Mouse (Mus musculus) layer of hippocampus, postnatal 36 days (tissue): ENCODE data around the gene Gm43738. TPM values are rescaled to one million over a fixed set of nuclear protein-coding genes. Genes with fewer than 3 reads are reported as not detected.
A peak's percentile ranks its signal among the peaks of the same experiment; 100 is the strongest.

Experiments
- DNase-seq, 2 experiments: peaks; one replicate each; pipeline ENCODE4 v3.0.0; 2022
- total RNA-seq, 2 experiments: library from RNA; stranded (reverse); gene quantifications; 2 replicates each; pipeline ENCODE4 v1.2.3; 2021

Gm43738 gene
- total RNA-seq = not detected

DNA sequence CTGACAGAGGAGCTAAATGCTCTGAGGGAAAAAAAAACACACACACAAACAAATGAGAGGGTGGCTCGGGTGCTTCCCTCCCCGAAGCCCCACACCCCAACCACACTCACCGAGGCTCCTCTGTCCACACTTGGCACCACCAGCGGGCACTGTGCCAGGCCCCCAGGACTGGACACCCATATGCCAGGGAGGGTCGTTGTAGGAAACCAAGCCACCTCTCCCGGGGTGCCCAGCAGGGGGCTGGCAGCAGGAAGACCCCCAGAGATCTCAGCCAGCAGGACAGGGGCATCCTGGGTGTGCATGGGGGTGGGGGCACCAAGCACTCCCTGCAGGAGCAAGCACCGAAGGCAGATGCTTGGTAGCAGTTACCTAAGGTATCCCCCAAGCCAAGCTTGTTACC is at the start of gene Gm43738:
Gene Gm43738, minus strand, starts transcription at position 289 of the 400 bp plus-strand sequence.
- DNase-seq = no peak

DNA sequence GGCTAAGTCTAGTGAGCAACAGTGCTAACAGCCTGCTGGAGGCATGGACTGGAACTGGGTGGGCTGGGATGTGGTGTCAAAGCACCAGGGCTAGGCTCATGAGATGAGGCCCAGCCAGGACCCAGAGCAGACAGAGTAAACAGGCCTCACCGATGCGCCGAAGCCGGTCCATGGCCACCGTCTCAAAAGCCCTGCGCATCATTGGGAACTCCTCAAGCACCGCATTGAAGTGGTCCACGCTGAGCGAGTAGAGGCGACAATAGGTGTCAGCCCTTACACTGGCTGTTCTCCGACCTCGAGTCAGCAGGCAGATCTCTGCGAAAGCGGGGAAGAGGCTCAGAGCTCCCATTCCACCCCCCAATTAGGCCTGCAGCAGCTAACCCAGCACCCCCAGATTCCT is 47.7 kb upstream of the Gm43738 start:
- no peak for DNase-seq

DNA sequence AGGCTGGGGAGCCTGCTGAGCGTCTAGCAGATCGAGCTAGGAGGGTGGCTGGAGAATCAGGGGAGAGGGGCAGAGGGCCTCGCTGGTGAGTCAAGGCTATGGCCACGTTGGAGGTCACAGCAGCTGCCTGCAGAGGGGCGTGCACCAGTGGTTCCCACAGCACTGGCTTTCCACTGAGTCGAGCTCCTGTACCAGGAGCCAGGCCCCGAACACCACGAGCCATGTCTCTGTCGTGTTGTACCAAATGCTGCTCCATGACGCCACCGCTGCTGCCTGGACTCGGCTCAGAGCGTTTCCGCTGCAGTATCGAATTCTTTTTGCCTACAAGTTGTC is 47.0 kb upstream of the Gm43738 start:
- DNase-seq = no peak

DNA sequence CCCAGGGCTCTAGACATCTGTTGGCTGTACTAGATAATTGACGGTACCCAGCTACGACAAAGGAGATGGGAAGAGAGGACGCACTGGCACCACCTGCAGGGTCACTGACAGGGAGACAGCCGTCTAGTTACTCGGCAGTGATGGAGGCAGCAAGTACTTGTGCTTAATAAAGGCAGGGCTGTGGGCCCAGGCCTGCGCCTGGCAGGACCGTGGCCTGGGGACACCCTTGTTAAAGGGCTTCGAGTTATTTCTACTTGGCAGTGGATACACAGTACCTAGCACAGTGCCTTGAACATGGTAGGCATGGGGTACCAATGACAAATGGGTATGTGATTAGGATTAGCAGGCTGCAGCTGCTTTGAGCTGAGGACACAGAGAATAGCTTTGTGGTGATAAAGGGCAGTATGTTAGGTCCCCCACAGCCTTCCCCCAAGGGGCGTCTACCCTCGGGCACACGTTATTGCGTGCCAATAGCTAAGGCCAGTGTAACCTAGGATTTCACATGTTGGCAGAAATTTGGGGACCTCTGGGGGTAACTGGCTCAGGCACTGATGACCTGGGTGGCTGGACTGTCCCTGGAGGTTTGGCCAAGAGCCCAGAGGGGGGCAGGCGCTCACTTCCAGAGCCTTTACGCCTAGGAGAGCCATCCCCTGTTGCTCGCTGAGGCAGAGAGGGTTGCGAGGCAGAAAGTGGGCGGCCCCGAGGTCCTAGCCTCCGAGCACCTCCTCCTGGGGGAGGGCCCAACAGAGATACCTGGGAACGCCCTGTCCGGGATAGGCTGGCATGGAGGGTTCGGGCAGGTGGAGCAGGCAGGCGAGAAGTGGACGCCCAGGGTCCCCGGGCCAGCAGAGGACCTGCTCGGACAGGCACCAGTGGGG is 46.4 kb upstream of the Gm43738 start:
- no peak for DNase-seq

DNA sequence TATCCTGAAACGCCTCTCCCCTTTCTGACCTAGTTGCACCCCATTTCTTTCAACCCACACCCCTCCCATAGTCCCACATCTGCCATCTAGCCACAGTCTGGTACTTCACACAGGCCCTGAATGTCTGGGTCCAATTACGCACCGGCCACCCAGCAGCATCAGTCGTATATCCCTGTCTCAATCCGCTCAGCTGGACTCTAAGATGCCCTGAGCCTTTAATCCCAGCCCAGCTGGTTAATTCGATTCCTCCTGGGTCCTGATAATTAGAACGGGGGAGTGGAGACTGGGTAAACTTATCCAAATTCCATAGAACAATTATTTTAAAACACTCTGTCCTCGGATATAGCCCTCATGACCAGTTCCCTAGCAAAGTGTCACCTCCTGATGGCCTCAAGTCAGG is 44.7 kb upstream of the Gm43738 start:
- DNase-seq = no peak

DNA sequence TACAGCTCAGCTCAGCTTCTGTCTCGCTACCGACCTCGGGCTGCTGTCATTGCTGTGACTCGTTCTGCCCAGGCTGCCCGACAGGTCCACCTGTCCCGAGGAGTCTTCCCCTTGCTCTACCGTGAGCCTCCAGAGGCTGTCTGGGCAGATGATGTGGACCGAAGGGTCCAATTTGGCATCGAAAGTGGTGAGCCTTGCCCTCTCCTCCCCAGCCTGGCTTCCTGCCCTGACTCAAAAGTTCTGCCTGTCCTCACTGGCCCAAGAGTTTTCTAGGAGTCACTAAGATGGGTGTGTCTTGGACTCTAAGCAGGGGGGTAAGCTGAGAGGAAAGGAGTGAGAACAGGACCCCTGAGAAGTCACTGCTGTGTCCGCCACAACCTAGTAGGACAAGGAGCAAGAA is 43.9 kb upstream of the Gm43738 start:
- DNase-seq = no peak

DNA sequence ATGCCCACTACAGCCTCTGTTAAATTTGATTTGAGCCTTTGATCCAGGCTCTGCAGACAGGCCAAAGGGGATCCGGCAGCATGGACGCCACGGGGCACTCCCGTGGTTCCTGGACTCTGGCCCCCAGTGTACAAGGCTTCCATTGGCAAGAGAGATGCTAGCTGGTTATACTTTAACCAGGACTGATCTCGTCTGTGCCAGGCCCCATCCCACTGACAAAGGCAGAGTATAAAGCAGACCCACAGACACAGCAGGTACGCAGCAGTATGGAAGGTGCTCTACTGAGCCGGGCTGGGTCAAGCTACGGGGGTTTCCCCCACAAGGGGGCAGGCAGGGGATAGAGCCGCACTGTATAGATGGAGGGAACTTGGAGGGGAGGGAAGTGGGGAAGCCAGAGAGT is 35.5 kb upstream of the Gm43738 start:
- no peak for DNase-seq

DNA sequence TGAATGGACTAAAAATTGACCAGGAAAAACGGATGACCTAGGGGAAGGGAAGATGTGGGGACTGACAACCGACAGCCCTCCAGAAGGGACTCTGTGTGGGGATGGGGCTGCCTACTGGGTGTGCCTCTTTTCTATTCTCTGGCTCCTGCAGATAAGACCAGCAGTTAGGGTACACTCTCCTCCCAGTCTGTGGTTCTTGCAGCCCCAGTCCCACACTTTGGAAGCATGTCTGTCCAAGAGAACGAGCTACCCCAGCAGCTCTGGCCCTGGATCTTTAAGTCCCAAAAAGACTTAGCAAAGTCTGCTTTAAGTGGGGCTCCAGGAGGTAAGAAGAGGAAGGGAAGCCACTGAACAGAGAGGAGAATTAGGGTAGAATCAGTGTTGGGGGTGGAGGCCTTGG is 35.1 kb upstream of the Gm43738 start, which contains the start of gene Pklr:
Gene Pklr, plus strand, starts transcription at position 185 of the 400 bp plus-strand sequence.
- DNase-seq = no peak

DNA sequence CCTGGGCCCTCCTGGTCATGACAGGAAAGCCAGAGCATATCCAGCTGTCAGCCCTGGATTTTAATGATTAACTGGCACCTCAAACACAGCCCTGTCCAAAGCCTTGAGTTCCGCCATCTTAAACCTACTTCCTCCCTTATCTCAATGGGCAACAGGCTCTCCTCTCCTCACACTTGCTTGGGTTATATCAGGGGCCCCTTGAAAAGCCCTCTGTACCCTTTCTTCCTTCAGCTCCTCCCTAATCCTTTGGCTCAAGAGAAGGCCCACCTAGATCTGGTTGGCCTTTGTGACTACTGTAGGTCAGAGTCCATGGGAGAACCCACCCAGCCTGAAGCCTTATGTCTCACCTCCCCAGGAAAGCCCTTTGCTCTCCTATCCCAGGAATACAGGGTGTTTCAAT is 32.9 kb upstream of the Gm43738 start:
- no peak for DNase-seq

DNA sequence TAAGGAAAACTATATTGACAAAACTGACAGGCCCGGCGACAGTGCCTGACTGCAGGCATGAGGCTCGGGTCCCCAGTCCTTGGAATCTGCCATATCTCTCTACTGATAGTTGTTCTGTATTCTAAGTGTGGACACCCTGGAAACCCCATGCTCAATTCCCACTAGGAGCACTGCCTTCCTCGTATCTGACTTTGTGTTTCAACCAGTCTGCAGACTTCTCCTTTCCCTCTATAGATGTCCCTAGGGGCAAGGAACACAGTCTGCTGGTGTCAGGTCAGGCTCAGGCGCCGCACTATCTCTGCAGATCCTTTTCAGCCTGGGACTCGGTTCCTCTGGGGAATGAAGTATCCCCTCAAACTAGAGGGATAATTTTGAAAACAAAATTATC is 32.2 kb upstream of the Gm43738 start:
- no peak for DNase-seq

DNA sequence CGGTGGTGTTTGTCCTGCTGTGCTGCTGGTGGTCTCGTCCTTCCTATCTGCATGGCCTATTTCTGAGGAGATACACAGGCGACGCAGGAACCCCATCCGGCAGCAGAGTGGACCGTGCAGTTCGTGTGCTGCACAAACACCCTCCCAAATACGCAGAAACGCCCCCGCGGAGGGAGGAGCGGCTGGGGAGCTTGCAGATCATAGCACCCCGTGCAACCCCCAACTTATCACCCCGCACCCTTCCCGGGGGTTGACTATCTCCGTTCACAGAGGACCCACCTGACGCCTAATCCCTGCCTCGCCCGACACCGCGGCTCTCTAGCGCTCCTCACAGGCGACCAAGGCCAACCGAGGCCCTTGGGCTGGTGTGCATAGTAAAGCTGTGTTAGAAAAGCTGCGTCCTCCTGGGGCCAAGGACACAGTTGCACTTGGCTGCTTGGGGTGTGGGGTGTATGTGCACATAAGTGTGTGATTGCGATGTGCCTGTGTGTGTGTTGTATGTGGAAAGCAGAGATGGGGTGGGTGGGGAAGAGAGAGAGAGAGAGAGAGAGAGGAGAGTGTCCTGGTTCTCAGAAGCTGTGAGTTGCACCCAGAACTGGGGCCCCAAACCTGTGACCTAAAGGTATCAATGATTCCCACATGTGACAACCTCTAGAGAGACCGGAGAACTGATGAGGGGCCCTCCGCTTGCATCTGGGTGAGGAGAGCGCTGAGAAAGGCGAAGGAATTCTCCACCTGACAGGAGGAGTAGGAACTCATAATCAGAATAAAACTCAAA is 31.6 kb upstream of the Gm43738 start:
- DNase-seq = peak; percentile 35 to 44

DNA sequence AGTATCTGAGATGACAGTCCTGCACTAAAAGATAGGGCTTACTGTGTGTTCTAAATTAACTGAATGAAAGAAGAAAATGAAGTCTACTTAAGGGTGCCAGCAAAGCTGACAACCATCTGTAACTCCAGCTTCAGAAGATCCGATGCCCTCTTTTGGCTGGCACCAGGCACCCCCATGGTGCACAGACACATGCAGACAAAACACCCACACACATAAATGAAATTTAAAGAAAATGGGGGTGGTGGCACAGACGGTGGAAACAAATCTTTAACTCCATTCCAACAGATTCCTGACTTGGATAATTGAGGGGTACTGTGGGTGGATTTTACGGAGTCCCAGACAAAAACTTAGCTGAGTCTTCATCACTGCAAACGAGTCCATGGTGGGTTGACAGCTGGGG is 30.9 kb upstream of the Gm43738 start:
- peak; percentile 17 to 21 for DNase-seq

DNA sequence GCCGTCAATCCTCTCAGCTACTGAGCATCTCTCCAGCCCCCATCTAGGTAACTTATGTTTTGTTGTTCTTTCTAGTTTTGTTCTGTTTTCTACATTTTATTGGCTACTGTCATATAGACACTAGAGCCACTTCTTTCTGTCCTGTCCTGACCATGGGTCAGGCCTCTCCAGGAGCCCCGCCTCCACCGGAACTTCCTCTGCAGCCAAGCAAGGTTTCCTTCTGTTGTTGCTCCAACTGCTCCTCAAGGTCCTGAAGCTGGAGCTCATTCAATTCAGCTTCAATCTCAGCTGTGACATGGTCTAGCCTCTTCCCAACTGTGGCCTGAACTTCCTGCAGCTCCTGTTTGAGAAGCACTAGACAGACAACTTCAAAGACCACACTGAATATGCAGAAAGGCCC is 29.0 kb upstream of the Gm43738 start:
- DNase-seq = no peak

DNA sequence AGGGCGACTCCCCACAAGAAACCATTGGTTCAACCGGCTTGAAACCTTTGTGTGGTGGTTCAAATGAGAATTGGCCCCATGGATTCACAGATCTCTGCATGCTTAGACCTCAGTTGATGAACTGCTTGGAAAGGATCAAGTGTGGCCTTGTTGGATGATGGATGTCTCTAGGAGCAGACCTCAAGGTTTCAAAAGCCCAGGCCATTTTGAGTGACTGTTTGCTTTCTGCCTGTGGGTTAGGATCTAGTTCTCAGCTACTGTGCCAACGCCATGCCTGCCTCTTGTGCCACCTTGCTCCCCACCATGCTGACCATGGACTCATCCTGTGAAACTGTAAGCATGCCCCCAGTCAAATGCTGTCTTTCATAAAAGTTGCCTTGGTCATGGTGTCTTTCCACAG is 25.1 kb upstream of the Gm43738 start:
- no peak for DNase-seq

DNA sequence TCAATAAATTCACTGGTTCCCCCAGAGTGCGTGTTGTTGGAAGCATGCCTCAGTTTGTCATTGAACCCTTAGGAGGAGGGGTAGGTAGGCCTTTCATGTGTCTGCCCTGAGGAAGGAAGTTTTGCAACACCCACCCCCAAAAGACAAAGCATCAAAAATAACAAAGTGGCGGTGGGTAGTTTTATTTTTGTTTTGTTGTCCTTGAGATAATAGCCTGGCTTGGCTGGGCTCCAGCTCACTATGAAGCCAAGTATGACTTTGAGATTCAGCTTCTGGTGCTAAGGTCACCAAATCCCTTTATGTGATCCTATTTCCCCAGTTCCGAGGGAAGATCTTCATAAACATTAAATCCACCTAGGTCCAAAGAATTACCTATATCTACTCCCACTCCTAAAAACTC is 23.3 kb upstream of the Gm43738 start:
- DNase-seq = no peak

DNA sequence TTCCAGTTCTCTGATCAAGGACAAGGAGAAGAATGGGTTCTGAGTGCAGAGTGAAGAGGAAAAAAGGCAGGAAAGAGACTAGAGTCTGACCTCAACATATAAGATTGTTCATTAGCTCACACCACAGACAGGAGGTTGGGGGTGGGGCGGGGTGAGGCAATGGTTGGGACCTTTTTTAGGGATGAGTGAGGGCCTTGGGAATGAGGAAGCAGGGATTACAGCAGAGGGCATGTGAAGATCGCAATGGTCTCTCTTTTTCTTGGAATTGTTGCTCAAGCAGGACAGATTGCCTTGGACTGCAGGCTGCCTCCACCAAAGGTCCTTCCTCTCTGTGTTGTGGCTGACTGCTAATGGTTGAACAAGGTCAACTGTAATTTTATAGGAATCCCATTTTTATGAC is 22.4 kb upstream of the Gm43738 start:
- no peak for DNase-seq

DNA sequence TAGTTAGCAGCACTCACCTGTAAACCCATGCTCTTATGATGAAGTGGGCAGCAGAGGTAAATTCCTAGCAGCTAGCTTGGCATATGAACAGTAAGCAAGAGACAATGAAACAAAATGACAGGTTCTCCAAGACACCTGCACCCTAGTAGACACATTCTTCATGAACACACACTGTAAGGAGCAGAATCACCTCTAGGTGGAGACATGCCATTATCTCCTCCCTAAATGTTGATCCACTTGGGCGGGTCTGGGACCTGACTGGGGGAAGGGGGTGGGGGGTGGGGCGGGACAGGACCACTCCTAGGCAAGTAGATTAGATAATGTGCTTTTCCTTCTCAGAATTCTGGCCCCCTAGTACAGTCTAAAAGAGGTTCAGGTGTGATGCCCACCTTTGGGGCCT is 14.6 kb upstream of the Gm43738 start:
- no peak for DNase-seq

DNA sequence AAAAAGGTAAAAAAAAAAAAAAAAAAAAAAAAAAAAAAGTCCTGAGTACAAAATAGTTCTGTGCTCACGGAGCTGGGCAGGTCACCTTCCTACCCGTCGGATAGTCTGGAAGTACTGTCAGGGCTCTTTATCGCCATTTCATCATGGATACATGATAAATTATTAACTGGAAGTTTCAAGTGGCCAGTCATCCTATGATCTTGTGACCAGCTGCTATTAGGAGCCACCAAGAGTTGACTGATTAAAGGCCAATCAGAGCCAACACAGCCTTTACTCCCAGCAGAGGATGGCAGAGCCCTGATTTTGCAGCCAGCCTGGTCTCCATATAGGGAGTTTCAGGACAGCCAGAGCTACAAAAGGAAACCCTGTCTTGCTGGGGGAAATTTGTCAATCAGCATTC is 12.2 kb upstream of the Gm43738 start:
- no peak for DNase-seq

DNA sequence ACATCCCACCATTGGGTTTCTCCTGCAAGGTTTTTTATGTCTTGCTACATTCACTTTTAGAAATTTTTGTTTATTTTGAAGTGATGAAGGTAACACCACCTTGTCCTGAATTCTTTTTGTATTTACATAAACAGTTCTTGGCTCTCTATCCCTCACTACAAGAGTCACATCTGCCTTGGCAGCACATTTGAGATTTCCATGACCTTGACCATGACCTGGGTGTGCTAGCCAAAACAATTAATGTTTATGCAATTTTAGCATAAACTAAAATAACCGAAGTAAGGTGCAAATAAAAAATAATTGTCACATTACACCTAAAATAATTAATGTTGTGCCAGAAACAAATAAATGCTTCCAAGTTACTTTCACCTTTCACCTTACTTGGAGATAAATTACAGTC is 7.2 kb upstream of the Gm43738 start:
- DNase-seq = no peak

DNA sequence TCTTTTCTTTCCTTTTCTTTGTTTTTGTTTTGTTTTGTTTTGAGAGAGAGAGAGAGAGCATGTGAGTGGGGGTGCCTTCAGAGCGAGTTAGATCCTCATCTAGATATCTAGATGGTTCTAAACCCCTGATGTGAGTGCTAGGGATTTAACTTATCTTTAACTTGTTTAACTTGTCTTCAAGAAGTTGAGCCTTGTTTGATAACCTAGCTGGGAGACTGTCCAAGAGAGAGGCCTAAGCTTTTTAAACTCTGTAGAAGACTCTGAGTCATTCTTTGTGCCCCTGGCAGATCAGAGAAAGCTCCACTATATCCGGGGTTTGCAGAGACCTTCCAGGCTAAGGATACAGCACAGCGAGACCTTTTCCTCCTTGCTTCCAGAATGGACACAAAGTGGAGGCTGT is 6.6 kb upstream of the Gm43738 start:
- DNase-seq = no peak

DNA sequence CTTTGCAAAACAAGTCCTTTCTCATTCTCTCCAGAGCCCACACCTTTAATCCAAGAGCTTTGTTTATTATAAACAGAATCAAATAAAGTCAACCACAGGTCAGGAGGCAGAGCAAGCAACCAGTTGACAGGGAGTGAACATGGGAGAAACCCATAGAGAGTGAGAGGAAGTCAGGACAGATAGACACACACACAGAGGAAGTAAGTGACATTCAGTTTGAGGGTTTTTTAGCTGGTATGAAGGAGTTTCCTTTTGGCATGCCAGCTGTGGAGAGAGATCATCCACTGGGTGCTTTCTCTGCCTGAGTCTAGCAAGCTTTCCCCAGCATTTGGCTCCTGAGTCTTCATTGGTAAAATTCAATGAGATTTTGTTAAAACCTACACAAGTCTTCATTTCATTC is 6.0 kb upstream of the Gm43738 start:
- DNase-seq = no peak

DNA sequence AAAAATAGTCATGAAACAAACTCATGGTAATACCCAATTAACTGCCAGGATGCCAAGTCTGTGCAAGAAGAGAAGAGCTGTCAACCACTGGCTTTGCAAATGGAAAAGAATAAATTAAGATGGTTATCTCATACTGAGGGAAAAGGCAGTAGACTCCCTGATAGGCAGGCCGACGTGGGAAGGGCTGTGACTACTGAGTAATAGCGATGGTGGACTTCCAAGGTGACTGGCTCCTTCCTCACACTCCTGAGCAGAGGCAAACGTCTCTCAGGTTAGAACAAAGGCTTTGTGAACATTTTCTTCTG is 2.3 kb upstream of the Gm43738 start:
- no peak for DNase-seq

DNA sequence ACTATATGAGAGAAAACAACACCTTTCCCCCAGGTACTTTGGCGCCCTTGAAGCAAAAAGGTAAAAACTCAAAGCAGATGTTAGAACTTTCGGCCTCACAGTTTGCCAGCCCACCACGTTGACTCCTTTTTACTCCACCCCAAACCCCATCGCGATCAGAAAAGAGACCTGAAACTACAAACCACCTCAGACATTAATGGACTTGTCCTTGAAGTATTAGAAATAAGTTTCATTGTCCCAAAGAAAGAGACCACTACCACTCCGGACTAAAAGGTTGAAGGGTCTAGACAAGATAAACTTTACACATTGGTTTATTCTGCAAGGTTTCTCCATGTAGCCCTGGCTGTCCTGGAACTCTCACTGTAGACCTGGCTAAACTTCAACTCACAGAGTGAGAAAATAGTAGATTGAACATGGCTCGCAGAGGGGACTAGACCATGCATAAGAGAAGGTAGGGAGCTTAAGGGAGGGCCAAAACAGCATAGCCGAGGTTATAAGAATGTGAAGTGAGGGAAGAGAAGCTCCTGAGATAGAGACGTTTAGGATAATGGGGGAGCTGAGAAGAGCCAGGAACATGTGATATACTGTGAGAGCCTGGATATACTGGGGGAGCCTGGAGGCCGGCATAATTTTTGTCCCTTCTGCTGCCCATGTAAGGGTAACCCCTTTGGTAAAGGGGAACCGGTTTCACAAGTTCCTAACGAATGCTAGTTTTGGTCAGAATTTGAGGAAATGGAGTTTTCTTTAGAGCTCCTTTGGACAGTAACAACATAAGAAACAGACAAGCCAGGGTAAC is 1.8 kb upstream of the Gm43738 start:
- no peak for DNase-seq
